Mouse (Mus musculus) R1 (cell line): ENCODE data around the gene Ssh1.

Source experiments
- DNase-seq: peaks from one replicate; pipeline ENCODE4 v3.0.0-alpha.2; 2018; ENCODE audit warnings: low read depth, low spot score

The Ssh1 gene

GRCm38 (mm10) chr5:113932310-113932709 is 61.4 kb downstream of the Ssh1 start:
- DNase-seq: no peak

- DNase-seq: peak; percentile 49
Observed at GRCm38 (mm10) chr5:113930648-113931609, 62.8 kb downstream of the Ssh1 start.

GRCm38 (mm10) chr5:113929950-113930647 is 63.6 kb downstream of the Ssh1 start:
- peak; percentile 77 for DNase-seq

- no peak for DNase-seq
Observed at GRCm38 (mm10) chr5:113929526-113929925, 64.2 kb downstream of the Ssh1 start.

- no peak for DNase-seq
Observed at GRCm38 (mm10) chr5:113924608-113925007, 69.1 kb downstream of the Ssh1 start.

GRCm38 (mm10) chr5:113921310-113922166 is 72.2 kb downstream of the Ssh1 start:
- no peak for DNase-seq

- no peak for DNase-seq
Observed at GRCm38 (mm10) chr5:113919060-113919459, 74.6 kb downstream of the Ssh1 start.

- DNase-seq: no peak
Observed at GRCm38 (mm10) chr5:113918654-113919053, 75.0 kb downstream of the Ssh1 start.

GRCm38 (mm10) chr5:113910705-113911104 is 83.0 kb downstream of the Ssh1 start:
- no peak for DNase-seq

GRCm38 (mm10) chr5:113910065-113910701 is 83.5 kb downstream of the Ssh1 start:
- DNase-seq: peak; percentile 69

GRCm38 (mm10) chr5:113908592-113909441 is 84.9 kb downstream of the Ssh1 start, which contains the start of gene Coro1c:
Coro1c (minus strand) TSS chr5:113908758.
- peak; percentile 96 for DNase-seq

- DNase-seq: peak; percentile 70
Observed at GRCm38 (mm10) chr5:113907786-113908567, 85.7 kb downstream of the Ssh1 start.

- peak; percentile 72 for DNase-seq
Observed at GRCm38 (mm10) chr5:113906958-113907735, 86.5 kb downstream of the Ssh1 start.

GRCm38 (mm10) chr5:113904987-113905386 is 88.7 kb downstream of the Ssh1 start:
- no peak for DNase-seq

GRCm38 (mm10) chr5:113902983-113903382 is 90.7 kb downstream of the Ssh1 start:
- no peak for DNase-seq

GRCm38 (mm10) chr5:113902017-113902416 is 91.7 kb downstream of the Ssh1 start:
- no peak for DNase-seq

GRCm38 (mm10) chr5:113901074-113901571 is 92.6 kb downstream of the Ssh1 start:
- no peak for DNase-seq

- DNase-seq: no peak
Observed at GRCm38 (mm10) chr5:113899543-113899942, 94.2 kb downstream of the Ssh1 start.
